Mouse (Mus musculus) gastrocnemius, postnatal 10 days (tissue): ENCODE data around the gene Acad8. TPM values are rescaled to one million over a fixed set of nuclear protein-coding genes. Genes with fewer than 3 reads are reported as not detected.

Experiments
- DNase-seq: peaks from one replicate; pipeline ENCODE4 v3.0.0; 2021; ENCODE audit warnings: mixed read lengths
- total RNA-seq, 2 experiments: library from RNA; stranded (reverse); gene quantifications; 2 replicates each; pipeline ENCODE4 v1.2.3; 2021

The Acad8 gene
- total RNA-seq, 2 experiments from 2014 or later = 29.7 to 35.2 TPM

GRCm38 (mm10) chr9:26985090-26985613, 14.2 kb downstream of the Acad8 start:
- no peak for DNase-seq

GRCm38 (mm10) chr9:26978776-26979175, 20.6 kb downstream of the Acad8 start:
- no peak for DNase-seq

- DNase-seq = no peak
These were observed 21.6 kb downstream of the Acad8 start for GRCm38 (mm10) chr9:26977754-26978153.

- DNase-seq = no peak
These were observed 51.6 kb downstream of the Acad8 start for GRCm38 (mm10) chr9:26947790-26948189.

DNA sequence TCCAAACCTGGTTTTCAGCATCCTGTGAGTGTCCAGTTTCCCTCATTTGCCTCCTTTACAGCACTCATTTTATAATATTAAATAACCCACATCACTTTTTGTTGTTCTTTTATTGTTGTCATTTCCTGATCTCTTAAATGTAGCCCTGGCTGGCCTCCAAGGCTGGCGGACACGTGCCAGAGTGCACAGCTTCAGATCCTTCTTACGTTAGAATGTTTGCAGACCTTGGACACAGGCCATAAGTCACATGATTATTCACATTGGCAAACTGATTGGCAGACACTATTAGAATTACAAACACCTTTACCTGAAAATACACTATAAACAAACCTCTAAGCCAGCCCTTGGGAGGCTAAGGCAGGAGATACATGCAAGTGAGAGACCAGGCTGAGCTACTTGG, 75.2 kb downstream of the Acad8 start:
- peak; percentile 9 for DNase-seq

Other genes with a start within 250 kb of the Acad8 start
- gene Glb1l2, start 193.1 kb downstream of the Acad8 start, total RNA-seq = 1 to 10 TPM; 2.7 to 4.4 TPM
- gene Glb1l3, start 138.7 kb downstream of the Acad8 start, total RNA-seq = not detected
- gene Gm1110, start 76.5 kb downstream of the Acad8 start, total RNA-seq = not detected
- gene Thyn1, start 144 bp upstream of the Acad8 start, total RNA-seq = 10 to 100 TPM; 35.2 to 37.4 TPM
- gene Vps26b, start 30.5 kb upstream of the Acad8 start, total RNA-seq = 10 to 100 TPM; 33.3 to 35.2 TPM
- 10 to 100 TPM in 1 of 2 experiments, 1 to 10 TPM in 1; 9.9 to 11.7 TPM for gene Ncapd3, start 30.6 kb upstream of the Acad8 start, total RNA-seq
- gene Jam3, start 155.9 kb upstream of the Acad8 start, total RNA-seq = 10 to 100 TPM; 28.7 to 34.4 TPM